Mouse (Mus musculus) liver, embryonic 12.5 days (tissue): ENCODE results near the gene Omt2a. TPM values are rescaled to one million over a fixed set of nuclear protein-coding genes. Genes with fewer than 3 reads are reported as not detected.
"Not testable (repeated sequence)": the region's sequence is repeated elsewhere in the genome, so short reads cannot be mapped to it uniquely, and the experiment has no call there.

Source experiments
- ATAC-seq: fragments of 200-750 bp; cut with Nextera tagmentation; 2 replicates; pipeline ENCODE4 v1.8.0; 2017; ENCODE audit warnings: moderate number of reproducible peaks, mild to moderate bottlenecking, moderate library complexity
- H3K27ac ChIP-seq: fragments of 300-500 bp; sonication (generic); 2 replicates; pipeline ENCODE4 v1.5.1; 2016; ENCODE audit warnings: mild to moderate bottlenecking
- H3K27me3 ChIP-seq: fragments of 300-500 bp; sonication (generic); replicated peaks from 2 replicates; pipeline ENCODE4 v1.6.1; 2016; ENCODE audit warnings: mild to moderate bottlenecking, moderate library complexity
- H3K36me3 ChIP-seq: fragments of 300-500 bp; sonication (generic); 2 replicates; pipeline ENCODE4 v1.6.1; 2016; ENCODE audit warnings: mild to moderate bottlenecking, moderate library complexity
- H3K4me1 ChIP-seq: fragments of 300-500 bp; sonication (generic); 2 replicates; pipeline ENCODE4 v1.6.1; 2016
- H3K4me2 ChIP-seq: fragments of 300-500 bp; sonication (generic); 2 replicates; pipeline ENCODE4 v1.6.1; 2016; ENCODE audit warnings: mild to moderate bottlenecking, moderate library complexity
- H3K4me3 ChIP-seq: fragments of 300-500 bp; sonication (generic); 2 replicates; pipeline ENCODE4 v1.5.1; 2016; ENCODE audit warnings: mild to moderate bottlenecking, moderate library complexity
- H3K9ac ChIP-seq: fragments of 300-500 bp; sonication (generic); 2 replicates; pipeline ENCODE4 v1.6.1; 2016; ENCODE audit warnings: mild to moderate bottlenecking, moderate library complexity
- H3K9me3 ChIP-seq: fragments of 300-500 bp; sonication (generic); replicated peaks from 2 replicates; pipeline ENCODE4 v1.6.1; 2016; ENCODE audit warnings: mild to moderate bottlenecking, moderate library complexity
- WGBS: fragments of 180-500 bp; shearing (Covaris S2); methylation state at CpG from one replicate; pipeline ENCODE4 v1.1.7; 2016; ENCODE audit not compliant: insufficient replicate concordance; 5-methylcytosine and 5-hydroxymethylcytosine counted together
- polyA plus RNA-seq: library from polyadenylated mRNA; unstranded; fragments of >200 nt; fragmentation: Nextera tagmentation; extraction: Ambion mirVana; gene quantifications from 2 replicates; pipeline ENCODE4 v1.2.1, GENCODE M21; 2016

Gene Omt2a
- polyA plus RNA-seq, 1 experiment from 2014 or later: not detected

- ATAC-seq: no peak
- no peaks in the 10 kb centered on the region for H3K27me3 ChIP-seq
- no peaks in the 10 kb centered on the region for H3K36me3 ChIP-seq
- H3K4me3 ChIP-seq: no peak overlapping the region
- WGBS: 42% methylated on average over 3 of the region's 3 CpGs
- H3K27ac ChIP-seq: no peak overlapping the region
- no peak overlapping the region for H3K9ac ChIP-seq
- H3K4me1 ChIP-seq: no peaks in the 10 kb centered on the region
- H3K4me2 ChIP-seq: no peak overlapping the region
- no peaks in the 10 kb centered on the region for H3K9me3 ChIP-seq
These were observed 32.4 kb upstream of the Omt2a start for GRCm38 (mm10) chr9:78347004-78347403.

GRCm38 (mm10) chr9:78345235-78345634 lies 30.6 kb upstream of the Omt2a start:
- not testable (repeated sequence) for ATAC-seq, H3K9me3 ChIP-seq, H3K27me3 ChIP-seq, H3K4me3 ChIP-seq, H3K4me2 ChIP-seq, H3K9ac ChIP-seq, H3K36me3 ChIP-seq, H3K4me1 ChIP-seq, H3K27ac ChIP-seq
- 59% methylated on average over 4 of the region's 4 CpGs for WGBS

GRCm38 (mm10) chr9:78343055-78343454 lies 28.5 kb upstream of the Omt2a start:
- not testable (repeated sequence) for H3K27ac ChIP-seq, H3K4me1 ChIP-seq, H3K4me2 ChIP-seq, H3K4me3 ChIP-seq, H3K9me3 ChIP-seq, H3K9ac ChIP-seq, H3K27me3 ChIP-seq, H3K36me3 ChIP-seq, ATAC-seq
- WGBS: 69% methylated on average over 9 of the region's 9 CpGs

GRCm38 (mm10) chr9:78342494-78342893 lies 27.9 kb upstream of the Omt2a start:
- H3K9me3 ChIP-seq, H3K9ac ChIP-seq, H3K27me3 ChIP-seq, ATAC-seq, H3K27ac ChIP-seq, H3K4me1 ChIP-seq, H3K4me3 ChIP-seq, H3K4me2 ChIP-seq, H3K36me3 ChIP-seq: not testable (repeated sequence)
- WGBS: 65% methylated on average over 4 of the region's 4 CpGs

- not testable (repeated sequence) for ATAC-seq
These were observed 25.7 kb upstream of the Omt2a start for GRCm38 (mm10) chr9:78340324-78340723.

GRCm38 (mm10) chr9:78337050-78337449 lies 22.5 kb upstream of the Omt2a start:
- H3K4me3 ChIP-seq, H3K4me1 ChIP-seq, ATAC-seq, H3K9me3 ChIP-seq, H3K9ac ChIP-seq, H3K27me3 ChIP-seq, H3K4me2 ChIP-seq, H3K27ac ChIP-seq, H3K36me3 ChIP-seq: not testable (repeated sequence)

More at GRCm38 (mm10) chr9:78340324-78340723, 25.7 kb upstream of the Omt2a start:
- WGBS: 17% methylated on average over 8 of the region's 8 CpGs
- H3K27me3 ChIP-seq, H3K36me3 ChIP-seq, H3K27ac ChIP-seq, H3K4me1 ChIP-seq, H3K9ac ChIP-seq, H3K4me2 ChIP-seq, H3K9me3 ChIP-seq, H3K4me3 ChIP-seq: not testable (repeated sequence)

GRCm38 (mm10) chr9:78327289-78327688 lies 12.7 kb upstream of the Omt2a start, which contains the start of gene Omt2b:
Omt2b (plus strand) TSS chr9:78327589.
- H3K4me2 ChIP-seq, H3K36me3 ChIP-seq, H3K27me3 ChIP-seq, H3K9ac ChIP-seq, H3K4me3 ChIP-seq, H3K9me3 ChIP-seq, H3K4me1 ChIP-seq, ATAC-seq, H3K27ac ChIP-seq: not testable (repeated sequence)
- WGBS: 45% methylated on average over 1 of the region's 1 CpGs

GRCm38 (mm10) chr9:78319499-78319898 lies 4.9 kb upstream of the Omt2a start:
- 17% methylated on average over 1 of the region's 1 CpGs for WGBS
- no peak for ATAC-seq

GRCm38 (mm10) chr9:78308122-78308521 lies 6.5 kb downstream of the Omt2a start:
- H3K36me3 ChIP-seq, H3K4me1 ChIP-seq, H3K4me2 ChIP-seq, ATAC-seq, H3K9me3 ChIP-seq, H3K4me3 ChIP-seq, H3K27ac ChIP-seq, H3K9ac ChIP-seq, H3K27me3 ChIP-seq: not testable (repeated sequence)
- WGBS: 68% methylated on average over 3 of the region's 3 CpGs

More at GRCm38 (mm10) chr9:78319499-78319898, 4.9 kb upstream of the Omt2a start:
- H3K27me3 ChIP-seq: no peaks in the 10 kb centered on the region
- H3K4me2 ChIP-seq: no peak overlapping the region
- no peaks in the 10 kb centered on the region for H3K4me1 ChIP-seq
- no peak overlapping the region for H3K27ac ChIP-seq
- no peaks in the 10 kb centered on the region for H3K36me3 ChIP-seq
- H3K9me3 ChIP-seq: no peaks in the 10 kb centered on the region
- H3K9ac ChIP-seq: no peak overlapping the region
- H3K4me3 ChIP-seq: no peak overlapping the region

GRCm38 (mm10) chr9:78299143-78299542 lies 15.5 kb downstream of the Omt2a start:
- H3K27ac ChIP-seq, ATAC-seq, H3K4me2 ChIP-seq, H3K36me3 ChIP-seq, H3K9me3 ChIP-seq, H3K27me3 ChIP-seq, H3K4me1 ChIP-seq, H3K9ac ChIP-seq, H3K4me3 ChIP-seq: not testable (repeated sequence)
- 53% methylated on average over 1 of the region's 1 CpGs for WGBS

GRCm38 (mm10) chr9:78298232-78298631 lies 16.4 kb downstream of the Omt2a start:
- Histone ChIP-seq H3K4me3 (no peak overlapping the region), H3K4me1 (no peaks in the 10 kb centered on the region), H3K36me3 (no peaks in the 10 kb centered on the region), H3K9ac (no peak overlapping the region), H3K9me3 (no peaks in the 10 kb centered on the region), H3K27me3 (no peaks in the 10 kb centered on the region), H3K27ac (no peak overlapping the region), H3K4me2 (no peak overlapping the region)
- no peak for ATAC-seq
- 63% methylated on average over 1 of the region's 1 CpGs for WGBS

- not testable (repeated sequence) for H3K27me3 ChIP-seq, H3K4me1 ChIP-seq, ATAC-seq, H3K27ac ChIP-seq, H3K4me2 ChIP-seq, H3K9me3 ChIP-seq, H3K9ac ChIP-seq, H3K4me3 ChIP-seq, H3K36me3 ChIP-seq
- WGBS: 14% methylated on average over 6 of the region's 6 CpGs
These were observed 18.5 kb downstream of the Omt2a start for GRCm38 (mm10) chr9:78296089-78296488.

- H3K36me3 ChIP-seq, H3K27ac ChIP-seq, H3K4me1 ChIP-seq, H3K27me3 ChIP-seq, H3K9me3 ChIP-seq, H3K4me2 ChIP-seq, ATAC-seq, H3K4me3 ChIP-seq, H3K9ac ChIP-seq: not testable (repeated sequence)
- 62% methylated on average over 7 of the region's 7 CpGs for WGBS
These were observed 19.8 kb downstream of the Omt2a start for GRCm38 (mm10) chr9:78294781-78295180.
